In the genomic region with DNA sequence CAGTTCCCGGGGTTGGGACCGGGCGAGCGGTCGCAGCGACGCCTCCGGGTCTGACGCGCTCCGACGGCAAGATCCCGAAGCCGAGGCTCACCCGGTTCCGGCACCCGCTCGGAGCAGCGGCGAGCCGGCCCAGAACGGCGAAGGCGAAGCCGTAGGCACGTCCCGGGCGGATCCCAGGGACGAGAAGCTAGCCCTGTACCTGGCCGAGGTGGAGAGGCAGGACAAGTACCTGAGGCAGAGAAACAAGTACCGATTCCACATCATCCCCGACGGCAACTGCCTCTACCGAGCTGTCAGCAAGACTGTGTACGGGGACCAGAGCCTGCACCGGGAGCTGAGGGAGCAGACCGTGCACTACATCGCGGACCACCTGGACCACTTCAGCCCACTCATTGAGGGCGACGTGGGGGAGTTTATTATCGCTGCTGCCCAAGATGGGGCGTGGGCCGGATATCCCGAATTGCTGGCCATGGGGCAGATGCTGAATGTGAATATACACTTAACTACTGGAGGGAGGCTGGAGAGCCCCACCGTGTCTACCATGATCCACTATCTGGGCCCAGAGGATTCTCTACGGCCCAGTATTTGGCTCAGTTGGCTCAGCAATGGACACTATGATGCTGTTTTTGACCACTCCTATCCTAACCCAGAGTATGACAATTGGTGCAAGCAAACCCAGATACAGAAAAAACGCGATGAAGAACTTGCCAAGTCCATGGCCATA, we compare ENCODE assay signal across 8 mouse cellular contexts. TPM values are rescaled to one million over a fixed set of nuclear protein-coding genes. Genes with fewer than 3 reads are reported as not detected.
DNase-seq lines count a peak whose midpoint lies in the region; ATAC-seq and TF ChIP-seq lines count a peak whose summit lies in the region.

No protein-coding gene starts in this region.

- H3K9ac ChIP-seq in forebrain, embryonic 14.5 days (ENCODE audit: low read length): peak overlapping the region; percentile 73
- peak overlapping the region; percentile 83 for H3K9ac ChIP-seq in hindbrain, embryonic 13.5 days

- TF ChIP-seq POLR2A in bone marrow, adult 2 months (IDR thresholded peaks at IDR 0.05; ENCODE audit: borderline replicate concordance, control insufficient read depth, low read depth, low read length): peak; percentile 43; the same call in 1 of the 2 replicates

- no peaks in the 10 kb centered on the region for H3K36me3 ChIP-seq in E14TG2a.4 (ENCODE audit: insufficient read depth, low read length)
- H3K36me3 ChIP-seq in forebrain, embryonic 14.5 days (ENCODE audit: control insufficient read depth, insufficient read depth, low read length): no peaks in the 10 kb centered on the region
- H3K36me3 ChIP-seq in hindbrain, embryonic 13.5 days: no peaks in the 10 kb centered on the region

- H3K9me3 ChIP-seq in E14TG2a.4 (ENCODE audit: low read length): no peaks in the 10 kb centered on the region
- no peaks in the 10 kb centered on the region for H3K9me3 ChIP-seq in forebrain, embryonic 14.5 days (replicated peaks; ENCODE audit: control insufficient read depth, low read length)
- H3K9me3 ChIP-seq in hindbrain, embryonic 13.5 days: no peaks in the 10 kb centered on the region

- WGBS in bone marrow, adult 2 months: 2% methylated on average over 49 of the region's 49 CpGs
- 2% methylated on average over 49 of the region's 49 CpGs for WGBS in forebrain, embryonic 14.5 days
- WGBS in hindbrain, embryonic 13.5 days: 4% methylated on average over 49 of the region's 49 CpGs

- no peaks in the 10 kb centered on the region for H3K27me3 ChIP-seq in E14TG2a.4 (ENCODE audit: insufficient read depth, low read length)
- H3K27me3 ChIP-seq in forebrain, embryonic 14.5 days (replicated peaks; ENCODE audit: control insufficient read depth, insufficient read depth, low read length): peaks cover 13% of the 10 kb centered on the region; the same call in 1 of the 2 replicates
- peaks cover 32% of the 10 kb centered on the region for H3K27me3 ChIP-seq in hindbrain, embryonic 13.5 days

- peaks cover 28% of the 10 kb centered on the region for H3K4me1 ChIP-seq in E14TG2a.4 (replicated peaks; ENCODE audit: low read depth, low read length)
- H3K4me1 ChIP-seq in bone marrow, adult 2 months (ENCODE audit: control insufficient read depth, insufficient read depth, low read length): no peaks in the 10 kb centered on the region; the same call in 1 of the 2 replicates
- H3K4me1 ChIP-seq in forebrain, embryonic 14.5 days (ENCODE audit: control insufficient read depth, insufficient read depth, low read length): peaks cover 16% of the 10 kb centered on the region
- peaks cover 19% of the 10 kb centered on the region for H3K4me1 ChIP-seq in hindbrain, embryonic 13.5 days (replicated peaks)

- peak overlapping the region; percentile 89 for H3K4me3 ChIP-seq in E14TG2a.4 (replicated peaks; ENCODE audit: low read length)
- peak overlapping the region; percentile 89 for H3K4me3 ChIP-seq in bone marrow, adult 2 months (replicated peaks; ENCODE audit: control insufficient read depth, low read depth, low read length)
- H3K4me3 ChIP-seq in forebrain, embryonic 14.5 days (ENCODE audit: low read depth, low read length): peak overlapping the region; percentile 72
- H3K4me3 ChIP-seq in hindbrain, embryonic 13.5 days: peak overlapping the region; percentile 75

- intact Hi-C loops in left cerebral cortex, postnatal 25 days (cut with DNase I): loop anchor here (1.0 to 10.0 kb wide), 3 partner anchors 62 to 984 kb away; a partner anchor contains a TSS

- ATAC-seq in forebrain, embryonic 14.5 days: no peak
- ATAC-seq in hindbrain, embryonic 13.5 days (ENCODE audit: low FRiP score): peak; percentile 0; the same call in 1 of the 2 replicates
- peak; percentile 3 for ATAC-seq in megakaryocyte progenitor cell, adult 5-6 weeks (replicated peaks; ENCODE audit: poor library complexity)

- H3K4me2 ChIP-seq in forebrain, embryonic 14.5 days (ENCODE audit: low read length): peak overlapping the region; percentile 75
- H3K4me2 ChIP-seq in hindbrain, embryonic 13.5 days: peak overlapping the region; percentile 64

- H3K27ac ChIP-seq in bone marrow, adult 2 months (ENCODE audit: control insufficient read depth, insufficient read depth, low read depth, low read length, poor library complexity): peak overlapping the region; percentile 99
- H3K27ac ChIP-seq in forebrain, embryonic 14.5 days (ENCODE audit: low read depth, low read length): peak overlapping the region; percentile 80; the same call in 1 of the 2 replicates
- H3K27ac ChIP-seq in hindbrain, embryonic 13.5 days: peak overlapping the region; percentile 86

- TF ChIP-seq CTCF in E14TG2a.4 (conservative IDR thresholded peaks at IDR 0.05; ENCODE audit: low read length): no peak
- no peak for TF ChIP-seq CTCF in bone marrow, adult 2 months (IDR thresholded peaks at IDR 0.05; ENCODE audit: control insufficient read depth, insufficient read depth, low read length)

- no peak for DNase-seq in forebrain, embryonic 14.5 days (ENCODE audit: low spot score)
- peak; percentile 42 to 58 for DNase-seq in left cerebral cortex, postnatal 25 days (ENCODE audit: low spot score in 2 of 2)
- DNase-seq in right cerebral cortex, postnatal 25 days: peak; percentile 46
- DNase-seq in yolk sac, embryonic 10.5 days (ENCODE audit: low spot score): peak; percentile 19

RNA-seq across cellular contexts. Expression of a gene that starts 1.3 kb away (rescaled TPM):
- 2.6 TPM in 2 replicates for polyA plus RNA-seq in bone marrow, adult 2 months (2011; ENCODE audit: insufficient read depth, insufficient read length, low replicate concordance, missing spikeins)
- polyA plus RNA-seq in forebrain, embryonic 14.5 days (2014; fragmentation: Nextera tagmentation; extraction: Ambion mirVana): 1.7 and 1.8 TPM in 2 replicates
- polyA plus RNA-seq in hindbrain, embryonic 13.5 days (2015; fragmentation: Nextera tagmentation; extraction: Ambion mirVana): 1.0 and 1.2 TPM in 2 replicates
- total RNA-seq in left cerebral cortex, postnatal 25 days (2021): 10 to 100 TPM; 26.3 to 30.0 TPM
- total RNA-seq in megakaryocyte progenitor cell, adult 5-6 weeks (2015): 5.8 and 6.4 TPM in 2 replicates
- total RNA-seq in megakaryocyte progenitor cell, adult 5-6 weeks (2017): 3.1 and 3.3 TPM in 2 replicates
